Mouse (Mus musculus): Measurements from ENCODE around the gene Slc25a43.
"Not testable (repeated sequence)": the region's sequence is repeated elsewhere in the genome, so short reads cannot be mapped to it uniquely, and the experiment has no call there.

The Slc25a43 gene

GRCm38 (mm10) chrX:36789360-36789759, 45.9 kb downstream of the Slc25a43 start:
- no peak for DNase-seq (ENCODE audit: low read depth, low spot score)

DNA sequence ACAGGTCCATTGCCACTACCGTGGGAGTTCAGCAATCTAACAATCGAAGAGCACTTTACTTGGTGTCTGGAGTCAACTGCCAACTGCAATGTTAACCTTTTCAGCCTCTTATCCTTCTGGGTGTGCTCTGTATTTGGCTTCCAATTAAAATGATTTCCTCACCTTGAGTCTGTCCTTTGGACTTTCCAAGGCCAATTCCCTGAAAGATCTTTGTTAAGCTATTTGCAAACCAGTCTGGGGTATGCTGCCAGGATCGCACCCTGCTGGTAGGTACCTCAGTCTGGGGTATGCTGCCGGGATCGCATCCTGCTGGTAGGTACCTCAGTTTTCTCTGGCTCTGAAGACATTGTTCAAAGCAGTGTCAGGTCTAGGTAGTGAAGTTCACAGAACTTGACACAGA, 51.1 kb downstream of the Slc25a43 start:
- DNase-seq (ENCODE audit: low read depth, low spot score) = no peak

DNA sequence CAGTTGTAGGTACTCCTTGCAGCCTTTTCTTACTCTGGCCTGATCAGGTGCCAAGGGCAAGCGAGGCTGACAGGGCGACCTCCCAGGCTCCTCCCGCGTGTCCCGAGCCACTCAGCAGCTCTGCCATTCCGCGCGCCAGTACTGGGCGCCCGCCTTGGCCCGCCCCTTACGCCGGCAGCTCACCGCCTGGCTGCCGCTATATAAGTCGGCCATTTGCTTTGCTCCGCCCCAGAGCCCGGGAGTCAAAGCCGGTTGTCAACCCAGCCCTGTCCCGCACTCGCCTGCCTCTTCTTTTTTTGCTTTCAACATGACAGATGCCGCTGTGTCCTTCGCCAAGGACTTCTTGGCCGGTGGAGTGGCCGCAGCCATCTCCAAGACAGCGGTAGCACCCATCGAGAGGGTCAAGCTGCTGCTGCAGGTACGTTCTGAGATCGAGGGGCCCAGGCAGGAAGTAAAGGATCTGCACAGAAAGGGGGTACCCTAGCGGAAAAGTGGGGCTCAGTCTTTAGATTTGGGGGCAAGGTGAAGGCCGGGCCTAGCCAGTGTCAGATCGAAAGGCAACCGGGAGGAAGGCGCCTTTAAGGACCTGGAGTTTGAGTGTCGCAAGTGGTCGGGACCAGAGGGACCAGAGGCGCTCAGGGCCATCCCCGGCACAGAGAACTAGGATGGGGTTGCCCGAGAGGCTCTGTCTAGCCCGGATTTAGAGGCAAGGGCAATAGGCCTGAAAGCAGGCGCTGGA, 52.1 kb downstream of the Slc25a43 start, which contains the start of gene Slc25a5:
TSS of gene Slc25a5 (plus strand) at position 228 of the 739 bp plus-strand sequence.
- no peak for DNase-seq (ENCODE audit: low read depth, low spot score)

DNA sequence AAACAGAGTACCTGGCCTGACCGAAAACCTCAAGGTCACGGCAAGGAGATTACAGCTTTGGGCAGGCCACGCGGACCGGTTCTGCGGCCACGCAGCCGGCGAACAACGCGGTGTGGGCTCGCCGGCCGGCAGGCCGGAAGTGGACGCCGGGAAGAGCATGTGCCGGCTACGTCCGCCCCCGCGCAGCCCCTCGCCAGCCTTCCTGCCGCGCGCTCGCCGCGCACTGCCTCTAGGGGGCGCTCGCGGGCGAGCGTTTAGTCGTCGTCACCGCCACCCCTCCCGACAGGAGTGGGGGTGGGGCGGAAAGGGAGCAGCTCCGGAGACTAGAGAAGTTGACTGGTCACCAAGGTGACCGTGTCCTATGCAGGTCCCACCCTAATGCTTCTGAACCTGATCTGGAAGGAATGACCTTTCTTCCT, 52.7 kb downstream of the Slc25a43 start:
- no peak for DNase-seq (ENCODE audit: low read depth, low spot score)

GRCm38 (mm10) chrX:36796734-36797133, 53.3 kb downstream of the Slc25a43 start:
- DNase-seq (ENCODE audit: low read depth, low spot score) = not testable (repeated sequence)

- no peak for DNase-seq (ENCODE audit: low read depth, low spot score)
These were observed 55.8 kb downstream of the Slc25a43 start for GRCm38 (mm10) chrX:36799131-36799879.

GRCm38 (mm10) chrX:36803189-36803588, 59.7 kb downstream of the Slc25a43 start:
- no peak for DNase-seq (ENCODE audit: low read depth, low spot score)

GRCm38 (mm10) chrX:36804196-36804595, 60.7 kb downstream of the Slc25a43 start:
- DNase-seq (ENCODE audit: low read depth, low spot score) = no peak

DNA sequence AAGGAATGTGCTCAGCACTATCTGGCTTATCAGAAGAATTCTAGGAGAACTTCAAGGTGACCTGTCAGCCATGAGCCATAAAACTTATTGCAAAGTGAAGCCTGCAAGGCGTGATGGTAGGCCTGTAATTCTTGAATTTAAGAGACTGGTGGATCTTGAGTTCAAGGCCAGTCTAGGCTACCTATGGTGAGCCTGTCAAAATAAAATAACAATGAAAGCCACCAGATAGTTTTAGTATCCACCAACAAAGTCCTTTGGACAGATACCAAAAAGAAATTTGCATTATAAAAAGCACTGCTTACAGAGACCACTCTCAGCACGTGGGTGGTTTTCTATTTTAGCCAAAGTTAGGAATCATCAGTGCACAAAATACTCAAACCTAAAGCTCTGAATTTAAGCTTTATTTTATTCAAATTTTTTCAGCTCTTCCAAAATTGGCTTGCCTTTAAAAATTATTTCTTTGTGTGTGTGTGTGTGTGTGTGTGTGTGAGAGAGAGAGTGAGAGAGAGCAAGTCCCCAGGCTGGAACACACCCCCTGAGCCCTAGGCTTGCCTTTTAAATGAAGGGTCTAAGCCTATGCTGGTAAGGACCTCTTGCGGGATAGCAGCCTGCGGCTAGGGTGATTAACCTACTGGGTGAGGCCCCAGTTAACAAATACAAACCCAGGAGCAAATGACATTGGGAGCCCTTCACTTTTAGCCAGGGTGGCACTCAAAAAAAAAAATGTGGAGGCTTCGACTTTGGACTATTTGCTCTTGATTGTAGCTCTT, 62.2 kb downstream of the Slc25a43 start:
- no peak for DNase-seq (ENCODE audit: low read depth, low spot score)

DNA sequence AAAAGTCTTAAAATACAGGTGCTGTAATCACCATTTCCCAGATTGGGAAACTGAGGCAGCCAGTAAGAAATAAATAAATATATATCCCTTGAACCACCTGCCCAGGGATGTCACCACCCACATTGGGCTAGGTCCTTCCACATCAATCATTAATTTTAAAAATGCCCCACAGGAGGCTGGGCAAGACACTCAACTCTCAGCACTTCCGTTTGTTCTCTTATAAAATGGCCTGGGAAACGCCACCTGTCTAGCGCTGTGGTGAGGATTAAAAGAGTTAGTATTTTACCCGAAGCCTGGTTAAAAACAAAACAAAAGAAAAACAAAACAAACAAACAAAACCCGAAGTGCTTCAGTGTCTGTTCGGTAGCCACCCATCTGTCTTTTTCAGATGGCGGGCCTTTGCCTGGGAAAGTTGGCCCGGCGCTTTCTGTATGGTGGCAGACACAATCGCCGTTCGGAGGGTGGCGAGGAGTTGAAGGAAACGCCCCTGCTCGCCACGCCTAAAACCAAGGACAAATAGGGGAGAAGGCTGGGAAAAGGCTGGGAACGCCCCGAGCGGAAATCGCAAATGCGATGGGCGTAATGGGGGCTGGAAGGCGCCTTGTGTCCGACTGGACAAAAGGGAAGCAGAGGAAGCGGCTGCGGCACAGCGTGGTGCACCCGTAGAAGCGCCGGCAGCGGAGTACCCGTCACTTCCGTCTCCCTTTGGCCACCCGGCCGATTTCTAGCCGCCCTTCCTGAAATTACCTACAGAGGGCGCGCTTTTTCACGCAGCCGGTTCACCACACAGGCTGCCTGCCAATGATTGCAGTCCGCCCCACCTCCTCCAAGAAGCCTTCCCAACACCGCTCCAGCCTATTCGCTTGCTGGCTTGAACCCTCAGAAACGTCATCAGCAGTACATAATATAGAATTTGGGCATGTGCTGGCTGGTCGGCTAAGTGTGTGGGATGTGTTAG, 64.2 kb downstream of the Slc25a43 start:
- peak; percentile 57 for DNase-seq (ENCODE audit: low read depth, low spot score)

- no peak for DNase-seq (ENCODE audit: low read depth, low spot score)
These were observed 64.8 kb downstream of the Slc25a43 start for GRCm38 (mm10) chrX:36808318-36808683.

DNA sequence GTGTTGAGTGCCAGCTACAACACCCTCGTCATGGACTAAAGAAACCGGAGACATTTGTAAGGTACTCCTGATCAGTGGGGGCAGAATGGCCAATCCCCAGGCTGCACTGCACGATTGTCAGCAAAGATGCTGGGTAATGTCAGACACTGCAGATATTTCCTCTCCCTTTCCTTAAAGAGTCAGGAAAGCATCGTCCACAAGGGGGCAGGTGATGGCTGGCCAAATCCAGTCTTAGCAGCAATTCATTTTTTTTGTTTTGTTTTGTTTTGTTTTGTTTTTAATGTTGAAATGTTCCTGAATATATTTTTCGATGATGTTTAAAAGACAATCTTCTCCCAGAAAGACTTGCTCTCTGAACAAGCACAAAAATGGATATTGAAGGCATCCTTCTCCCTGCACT, 67.9 kb downstream of the Slc25a43 start:
- DNase-seq (ENCODE audit: low read depth, low spot score) = no peak

- no peak for DNase-seq (ENCODE audit: low read depth, low spot score)
These were observed 70.8 kb downstream of the Slc25a43 start for GRCm38 (mm10) chrX:36814161-36814836.

DNA sequence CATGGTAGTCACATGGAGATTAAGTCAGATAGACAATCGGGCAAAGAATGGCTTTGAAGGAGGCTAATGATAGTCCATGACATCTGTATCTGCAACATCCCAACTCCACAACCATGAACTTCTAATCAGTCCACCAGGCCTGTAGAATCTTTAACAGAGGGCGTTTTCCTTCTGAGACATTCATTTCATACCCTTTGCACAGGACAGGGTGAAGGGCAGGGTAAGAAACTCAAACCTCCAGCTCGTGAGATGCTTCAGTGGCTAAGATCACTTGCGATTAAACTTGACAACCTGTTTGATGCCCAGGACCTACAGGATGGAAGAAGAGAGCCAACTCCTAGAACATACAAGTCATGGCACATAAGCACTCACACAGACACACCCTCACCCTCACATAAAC, 71.6 kb downstream of the Slc25a43 start:
- no peak for DNase-seq (ENCODE audit: low read depth, low spot score)

DNA sequence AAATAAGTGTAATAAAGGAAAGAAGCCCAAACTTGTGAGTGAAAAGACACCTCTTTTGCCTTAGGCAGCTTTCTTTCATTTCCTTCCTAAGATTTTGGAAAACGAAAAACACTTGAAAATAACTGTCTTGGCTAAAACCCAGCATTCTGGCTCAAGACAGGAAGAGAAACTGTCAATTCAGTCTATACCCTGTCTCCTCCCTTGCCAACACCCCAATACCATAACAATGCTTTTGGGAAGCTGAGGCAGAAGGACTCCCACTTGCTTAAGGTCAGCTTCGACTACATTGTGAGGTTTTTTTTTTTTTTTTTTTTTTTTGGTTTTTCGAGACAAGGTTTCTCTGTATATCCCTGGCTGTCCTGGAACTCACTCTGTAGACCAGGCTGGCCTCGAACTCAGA, 72.0 kb downstream of the Slc25a43 start:
- no peak for DNase-seq (ENCODE audit: low read depth, low spot score)

GRCm38 (mm10) chrX:36816368-36816899, 73.0 kb downstream of the Slc25a43 start:
- no peak for DNase-seq (ENCODE audit: low read depth, low spot score)

DNA sequence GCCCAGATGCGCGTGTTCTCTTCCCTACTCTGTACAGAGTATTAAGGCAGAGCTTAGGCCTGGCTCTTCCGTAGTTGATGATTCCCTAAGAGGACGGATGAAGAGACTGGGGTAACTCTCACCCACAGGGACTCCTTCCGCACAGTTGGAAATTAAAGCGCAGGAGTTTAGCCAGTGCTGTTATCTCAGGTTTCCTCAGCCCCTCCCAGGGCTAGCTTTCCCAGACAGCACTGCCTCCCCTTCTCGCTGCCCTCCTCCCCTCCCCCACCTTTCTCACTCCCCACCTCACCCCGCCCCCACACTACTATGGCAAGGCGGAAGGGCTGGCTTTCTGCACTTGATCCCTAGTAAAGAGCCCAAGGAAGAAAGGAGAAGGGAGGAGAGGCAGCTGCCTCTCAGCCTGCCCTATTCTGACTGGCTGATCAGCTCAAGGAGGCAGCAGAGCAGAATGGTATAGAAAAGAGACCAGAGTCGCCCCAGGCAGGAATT, 73.5 kb downstream of the Slc25a43 start:
- DNase-seq (ENCODE audit: low read depth, low spot score) = no peak

DNA sequence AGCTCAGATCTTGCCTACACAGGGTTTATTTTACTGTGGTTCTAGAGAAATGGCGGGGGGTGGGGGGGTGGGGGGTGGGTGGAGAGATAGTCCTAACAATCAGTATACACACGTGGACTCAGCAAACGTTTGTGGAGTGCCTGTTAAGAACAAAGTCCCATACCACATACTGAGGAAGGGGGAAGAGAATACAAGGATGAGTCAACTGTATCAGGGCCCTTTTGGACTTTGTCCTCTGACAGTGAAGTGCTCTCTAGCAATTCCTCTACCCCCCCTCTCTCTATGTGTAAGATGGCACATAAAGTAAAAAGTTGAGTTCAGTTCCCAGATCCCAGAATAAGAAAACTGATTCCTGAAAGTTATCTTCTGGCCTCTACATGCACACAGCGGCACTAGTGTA, 76.1 kb downstream of the Slc25a43 start:
- DNase-seq (ENCODE audit: low read depth, low spot score) = no peak

DNA sequence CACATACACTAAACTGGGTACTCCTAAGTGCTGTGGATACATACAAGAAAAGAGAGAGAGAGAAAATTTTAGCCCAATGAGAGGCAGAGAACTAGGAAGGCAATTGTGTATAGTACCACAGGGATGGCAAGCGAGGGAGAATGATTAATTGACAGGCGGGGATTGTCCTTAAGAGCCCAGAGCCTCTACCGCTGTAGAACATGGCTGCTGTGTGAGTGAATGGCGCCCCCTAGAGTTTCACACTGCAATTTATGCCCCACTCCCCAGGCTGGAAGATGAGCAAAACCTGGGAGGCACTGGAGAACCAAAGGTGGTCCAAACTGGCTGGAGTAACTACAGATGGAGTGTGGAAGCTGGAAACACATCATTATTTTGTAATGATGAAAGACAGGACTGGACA, 76.7 kb downstream of the Slc25a43 start:
- no peak for DNase-seq (ENCODE audit: low read depth, low spot score)

All from brain, embryonic 18.5 days (tissue).